Mouse (Mus musculus) CD8-positive naive resting alpha-beta T cell, adult 2 months (primary cell): Measurements from ENCODE around the gene Elavl2.
"Not testable (repeated sequence)": the region's sequence is repeated elsewhere in the genome, so short reads cannot be mapped to it uniquely, and the experiment has no call there.

Source experiments
- DNase-seq, 2 experiments: peaks; one replicate each; pipeline ENCODE4 v3.0.0; 2022; ENCODE audit warnings: low read depth in 2 of 2, low spot score in 2 of 2

Gene Elavl2

GRCm38 (mm10) chr4:91334177-91334576 lies 66.4 kb downstream of the Elavl2 start:
- DNase-seq, result no peak

- DNase-seq, result no peak
Measured at GRCm38 (mm10) chr4:91310801-91311200, 89.8 kb downstream of the Elavl2 start.

- no peak for DNase-seq
Measured at GRCm38 (mm10) chr4:91297706-91298105, 102.9 kb downstream of the Elavl2 start.

GRCm38 (mm10) chr4:91295317-91295716 lies 105.3 kb downstream of the Elavl2 start:
- DNase-seq, result no peak

GRCm38 (mm10) chr4:91291526-91291925 lies 109.1 kb downstream of the Elavl2 start:
- no peak for DNase-seq

- DNase-seq, result no peak
Measured at GRCm38 (mm10) chr4:91290373-91290772, 110.2 kb downstream of the Elavl2 start.

GRCm38 (mm10) chr4:91289151-91289550 lies 111.4 kb downstream of the Elavl2 start:
- no peak for DNase-seq

GRCm38 (mm10) chr4:91268390-91268789 lies 132.2 kb downstream of the Elavl2 start:
- no peak for DNase-seq

GRCm38 (mm10) chr4:91263733-91264440 lies 136.7 kb downstream of the Elavl2 start:
- DNase-seq, result no peak

- DNase-seq, result no peak
Measured at GRCm38 (mm10) chr4:91262839-91263238, 137.7 kb downstream of the Elavl2 start.

GRCm38 (mm10) chr4:91260622-91261021 lies 140.0 kb downstream of the Elavl2 start:
- no peak for DNase-seq

GRCm38 (mm10) chr4:91248650-91249049 lies 151.9 kb downstream of the Elavl2 start:
- no peak for DNase-seq

- not testable (repeated sequence) for DNase-seq
Measured at GRCm38 (mm10) chr4:91245136-91245535, 155.4 kb downstream of the Elavl2 start.

GRCm38 (mm10) chr4:91244554-91244953 lies 156.0 kb downstream of the Elavl2 start:
- DNase-seq, result no peak

GRCm38 (mm10) chr4:91243896-91244295 lies 156.7 kb downstream of the Elavl2 start:
- no peak for DNase-seq

- no peak for DNase-seq
Measured at GRCm38 (mm10) chr4:91238739-91239485, 161.7 kb downstream of the Elavl2 start.

- no peak for DNase-seq
Measured at GRCm38 (mm10) chr4:91236976-91237375, 163.6 kb downstream of the Elavl2 start.

GRCm38 (mm10) chr4:91234941-91235340 lies 165.6 kb downstream of the Elavl2 start:
- no peak for DNase-seq

GRCm38 (mm10) chr4:91233599-91233998 lies 167.0 kb downstream of the Elavl2 start:
- no peak for DNase-seq

GRCm38 (mm10) chr4:91230439-91230863 lies 170.1 kb downstream of the Elavl2 start:
- no peak for DNase-seq

GRCm38 (mm10) chr4:91228341-91228740 lies 172.2 kb downstream of the Elavl2 start:
- DNase-seq, result no peak

GRCm38 (mm10) chr4:91223811-91224210 lies 176.8 kb downstream of the Elavl2 start:
- no peak for DNase-seq
